Mouse (Mus musculus) embryo, embryonic 10 days (tissue): ENCODE results near the gene Sirpb1a.
"Not testable (repeated sequence)": the region's sequence is repeated elsewhere in the genome, so short reads cannot be mapped to it uniquely, and the experiment has no call there.

ENCODE experiments used
- DNase-seq: peaks from one replicate; pipeline ENCODE4 v3.0.0-alpha.2; 2015; ENCODE audit warnings: low spot score

The Sirpb1a gene

GRCm38 (mm10) chr3:15426447-15426846 is at the start of gene Sirpb1a:
TSS of gene Sirpb1a (minus strand) at chr3:15426520.
- DNase-seq = not testable (repeated sequence)

GRCm38 (mm10) chr3:15474831-15475230 is 48.5 kb upstream of the Sirpb1a start:
- DNase-seq = not testable (repeated sequence)

DNA sequence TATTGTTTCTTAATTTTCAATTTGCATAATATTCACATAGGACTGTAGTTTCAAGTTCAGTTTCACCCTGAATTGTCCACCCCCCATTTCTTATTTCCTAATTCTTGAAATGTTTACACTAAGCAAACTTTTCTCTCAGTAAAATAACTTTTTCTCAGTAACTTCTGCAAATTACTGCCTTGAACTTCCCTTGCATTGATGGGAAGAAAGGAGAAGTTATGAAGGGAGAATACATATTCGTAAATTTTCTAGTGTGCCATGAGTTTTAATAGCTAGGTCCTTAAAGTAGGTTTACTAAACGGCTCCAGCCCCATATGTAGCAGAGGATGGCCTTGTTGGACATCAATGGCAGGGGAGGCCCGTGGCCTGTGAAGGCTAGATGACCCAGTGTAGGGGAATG is 43.8 kb upstream of the Sirpb1a start:
- DNase-seq = not testable (repeated sequence)

DNA sequence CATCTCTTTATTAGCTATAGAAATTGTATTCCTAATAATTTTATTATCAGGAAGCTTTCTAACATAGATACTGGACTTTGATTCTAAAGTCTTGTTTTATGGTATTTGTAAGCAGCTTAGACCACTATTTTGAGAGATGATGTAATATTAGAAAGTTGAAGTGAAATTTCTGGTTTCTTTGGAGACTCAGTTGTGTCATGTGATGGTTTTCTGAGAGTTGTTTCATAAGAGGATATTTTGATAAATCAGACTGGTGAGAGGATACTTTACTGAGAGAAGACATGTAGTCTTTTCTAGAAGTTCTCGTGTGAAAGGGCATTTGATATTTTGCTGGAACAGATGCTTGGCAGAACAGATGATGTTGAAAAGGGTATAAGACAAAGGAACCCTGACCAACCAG is 17.6 kb upstream of the Sirpb1a start:
- not testable (repeated sequence) for DNase-seq

- DNase-seq = not testable (repeated sequence)
Measured at GRCm38 (mm10) chr3:15439844-15440243, 13.5 kb upstream of the Sirpb1a start.

DNA sequence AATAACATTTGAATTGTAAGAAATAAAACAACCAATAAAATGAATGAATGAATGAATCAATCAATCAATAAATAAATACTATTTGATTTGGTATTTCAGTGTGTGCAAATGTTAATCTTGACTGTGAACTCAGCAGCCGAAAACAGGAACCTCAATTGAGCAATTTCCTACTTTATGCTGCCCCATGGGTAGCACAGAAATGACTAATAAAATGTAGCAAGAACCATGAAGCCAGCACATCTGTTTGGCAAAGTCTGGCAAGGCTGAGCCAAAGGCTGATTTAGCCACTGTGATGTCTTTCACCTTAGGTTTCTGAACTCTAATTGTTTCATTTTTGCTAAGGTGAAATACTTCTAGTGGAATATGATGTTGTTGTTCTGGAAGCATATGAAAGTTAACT is 1.6 kb upstream of the Sirpb1a start:
- no peak for DNase-seq

GRCm38 (mm10) chr3:15355690-15356089 is 70.6 kb downstream of the Sirpb1a start:
- DNase-seq = not testable (repeated sequence)

- not testable (repeated sequence) for DNase-seq
Measured at GRCm38 (mm10) chr3:15350318-15350717, 76.0 kb downstream of the Sirpb1a start.

- DNase-seq = not testable (repeated sequence)
Measured at GRCm38 (mm10) chr3:15345606-15346005, 80.7 kb downstream of the Sirpb1a start.

GRCm38 (mm10) chr3:15340287-15340686 is 86.0 kb downstream of the Sirpb1a start:
- DNase-seq = no peak

DNA sequence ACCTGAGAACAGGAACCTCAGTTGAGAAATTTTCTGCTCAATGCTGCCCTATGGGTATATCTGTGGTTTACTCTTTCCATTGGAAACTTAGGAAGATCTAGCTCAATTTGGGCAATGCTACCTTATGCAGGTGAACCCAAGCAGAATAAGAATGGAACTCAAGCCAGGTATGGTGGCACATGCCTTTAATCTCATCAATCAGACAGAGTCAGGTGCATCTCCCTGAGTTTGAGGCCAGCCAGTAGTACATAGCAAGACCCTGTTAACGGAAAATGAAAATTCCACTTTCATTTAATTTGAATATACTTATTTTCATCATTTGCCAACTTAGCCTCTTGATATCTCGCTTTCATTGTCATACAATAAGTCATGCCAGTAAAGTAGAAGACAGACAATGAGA is 92.1 kb downstream of the Sirpb1a start:
- no peak for DNase-seq

DNA sequence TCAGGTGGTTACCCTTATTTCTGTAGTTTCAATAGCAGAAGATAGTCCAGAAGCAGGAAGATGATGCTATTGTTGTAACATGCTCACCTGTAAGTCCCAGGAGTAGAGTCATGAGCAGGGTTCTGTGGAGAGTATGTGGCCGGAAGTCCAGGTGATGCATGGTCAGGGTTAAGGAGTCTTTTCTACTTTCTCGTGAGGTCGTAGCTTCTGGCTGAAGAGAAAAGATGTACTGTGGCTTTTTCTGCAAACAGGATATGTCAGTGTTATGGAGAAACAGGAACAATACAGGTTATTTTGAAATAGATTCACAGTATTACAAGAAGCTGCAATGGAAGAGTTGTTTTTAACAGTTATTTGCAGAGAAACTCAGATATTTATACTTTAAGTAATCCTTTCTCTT is 94.3 kb downstream of the Sirpb1a start, which contains the start of gene Gm9733:
Gene Gm9733, minus strand, starts transcription at position 240 of the 400 bp plus-strand sequence.
- DNase-seq = no peak

DNA sequence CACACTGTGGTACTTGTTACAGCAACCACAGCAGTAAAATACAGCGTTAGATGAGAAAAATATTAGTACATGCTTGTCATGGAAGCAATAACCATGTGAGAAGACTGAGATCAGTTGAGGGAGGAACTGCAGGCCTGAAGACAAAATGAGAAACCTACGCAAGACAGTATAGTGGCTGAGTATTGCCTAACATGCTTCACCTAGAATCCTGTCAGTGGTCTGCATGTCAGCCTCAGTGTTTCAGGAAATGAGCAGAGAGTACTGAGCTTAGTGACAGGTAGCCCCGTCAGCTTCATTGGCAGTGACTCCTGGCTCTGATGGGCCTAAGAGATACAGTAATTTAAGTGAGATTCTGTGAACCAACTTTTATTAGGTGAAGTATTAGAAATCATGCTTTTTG is 94.8 kb downstream of the Sirpb1a start:
- no peak for DNase-seq

- no peak for DNase-seq
Measured at GRCm38 (mm10) chr3:15329549-15329948, 96.8 kb downstream of the Sirpb1a start.
